Mouse (Mus musculus) lung, adult 2 months (tissue): ENCODE data around the gene Plxna1. TPM values are rescaled to one million over a fixed set of nuclear protein-coding genes. Genes with fewer than 3 reads are reported as not detected.

Experiments used
- DNase-seq: peaks from one replicate; pipeline ENCODE4 v3.0.0; 2022
- H3K4me1 ChIP-seq: fragments of 200-500 bp; 2 replicates; pipeline ENCODE4 v1.6.1; 2011; ENCODE audit warnings: low read length; ENCODE audit not compliant: control insufficient read depth, insufficient read depth
- H3K4me3 ChIP-seq: fragments of 200-500 bp; replicated peaks from 2 replicates; pipeline ENCODE3; 2011; ENCODE audit warnings: low read depth, mild to moderate bottlenecking, control low read depth, low read length; ENCODE audit errors: extremely low read depth
- CTCF ChIP-seq: fragments of 200-500 bp; IDR thresholded peaks from 2 replicates; pipeline ENCODE4 v1.5.1; 2011; ENCODE audit warnings: mild to moderate bottlenecking, low read length, control low read depth; ENCODE audit not compliant: insufficient read depth
- POLR2A ChIP-seq: fragments of 200-500 bp; IDR thresholded peaks from 2 replicates; pipeline ENCODE4 v1.6.1; 2011; ENCODE audit warnings: low read depth, mild to moderate bottlenecking, control low read depth, low read length, borderline replicate concordance; ENCODE audit errors: extremely low read depth
- WGBS: fragments of 180-500 bp; shearing (Covaris S2); methylation state at CpG from one replicate; pipeline ENCODE4 v1.1.7; 2018; 5-methylcytosine and 5-hydroxymethylcytosine counted together
- polyA plus RNA-seq: library from polyadenylated mRNA; depleted of rRNA; stranded (reverse); fragments of >200 nt; gene quantifications from 2 replicates; pipeline ENCODE4 v1.2.3, GENCODE M21; 2012

Plxna1 gene
- polyA plus RNA-seq, 1 experiment = 189 TPM

DNA sequence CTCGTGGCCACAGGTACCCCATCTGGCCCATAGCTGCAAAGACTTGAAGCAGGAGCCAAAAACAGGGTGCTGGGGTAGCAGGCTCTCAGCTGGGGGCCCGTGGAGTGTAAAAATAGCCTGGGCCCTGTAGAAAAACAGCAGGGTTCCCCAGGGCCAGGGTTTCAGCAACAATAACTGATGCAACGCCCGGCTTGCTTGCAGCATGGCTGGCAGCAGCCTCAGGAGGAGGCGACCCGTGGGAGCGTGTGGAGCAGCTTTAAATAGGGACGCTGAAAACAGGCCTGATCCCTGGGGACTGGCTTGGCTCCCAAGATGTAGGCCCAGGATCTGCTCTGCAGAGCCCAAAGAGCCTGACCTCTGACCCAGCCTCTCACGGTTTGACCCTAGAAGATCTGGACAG is 24.8 kb downstream of the Plxna1 start:
- 81% methylated on average over 9 of the region's 9 CpGs for WGBS
- Histone ChIP-seq H3K4me1 (peaks cover 2% of the 10 kb centered on the region; the same call in 1 of the 2 replicates), H3K4me3 (no peak overlapping the region)
- TF ChIP-seq CTCF (no peak), POLR2A (no peak)
- DNase-seq = no peak

DNA sequence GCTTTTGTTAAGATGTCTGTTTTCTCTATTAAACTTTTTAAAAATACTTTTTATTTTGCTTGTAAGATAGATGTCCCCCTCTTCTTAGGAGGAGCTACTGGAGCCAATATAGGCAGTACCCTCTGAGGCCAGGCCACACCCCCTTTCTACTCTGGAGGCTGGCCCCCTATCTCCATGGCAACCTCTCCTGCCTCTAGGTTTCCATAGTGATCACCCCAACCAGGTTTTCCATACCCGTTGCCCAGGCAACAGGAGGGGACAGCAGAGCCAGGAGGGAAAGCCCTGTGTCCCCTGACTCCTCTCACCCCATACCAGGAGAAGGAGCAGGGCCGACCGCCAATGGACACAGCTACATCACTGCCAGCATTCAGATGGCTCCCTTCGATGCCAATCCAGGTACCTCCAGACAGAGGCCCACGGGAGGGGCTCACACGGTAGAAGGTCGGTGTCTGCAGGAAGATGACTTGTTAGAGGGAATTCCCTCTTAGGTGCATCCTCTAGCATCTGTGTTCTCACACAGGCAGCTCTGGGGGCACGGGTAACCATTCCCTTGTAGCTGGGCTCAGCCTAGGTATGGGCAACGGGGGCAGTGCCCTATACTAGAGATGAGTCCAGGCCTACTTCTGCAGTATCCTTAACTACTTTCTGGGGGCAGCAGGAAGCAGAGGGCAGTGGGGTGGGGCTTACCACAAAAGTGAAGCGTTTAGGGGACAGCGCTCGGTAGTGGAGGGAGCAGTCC is 28.3 kb downstream of the Plxna1 start:
- no peak overlapping the region for H3K4me3 ChIP-seq
- no peak for DNase-seq
- TF ChIP-seq POLR2A (no peak), CTCF (no peak)
- peaks cover 2% of the 10 kb centered on the region; the same call in 1 of the 2 replicates for H3K4me1 ChIP-seq
- WGBS = 83% methylated on average over 12 of the region's 12 CpGs

DNA sequence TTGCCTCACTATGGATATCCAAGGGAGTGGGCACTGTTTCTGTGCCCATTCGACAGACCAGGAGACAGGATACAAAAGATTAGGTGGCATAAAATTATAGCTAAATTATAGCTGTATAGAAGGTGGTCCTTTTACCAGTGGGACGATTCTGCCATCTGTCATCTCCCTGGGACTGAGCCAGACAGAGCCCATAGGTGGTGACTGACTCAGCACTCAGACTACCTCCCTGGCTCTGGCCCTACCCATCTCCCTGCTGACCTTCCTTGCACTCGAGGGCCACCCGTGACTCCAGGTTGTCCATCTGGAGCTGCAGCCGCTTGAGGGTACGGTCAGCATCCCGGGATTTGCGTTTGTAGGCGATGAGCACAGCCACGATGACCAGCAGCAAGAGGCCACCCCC is 31.5 kb downstream of the Plxna1 start:
- 92% methylated on average over 10 of the region's 10 CpGs for WGBS
- TF ChIP-seq POLR2A (no peak), CTCF (no peak)
- no peak for DNase-seq
- Histone ChIP-seq H3K4me3 (no peak overlapping the region), H3K4me1 (no peaks in the 10 kb centered on the region)

DNA sequence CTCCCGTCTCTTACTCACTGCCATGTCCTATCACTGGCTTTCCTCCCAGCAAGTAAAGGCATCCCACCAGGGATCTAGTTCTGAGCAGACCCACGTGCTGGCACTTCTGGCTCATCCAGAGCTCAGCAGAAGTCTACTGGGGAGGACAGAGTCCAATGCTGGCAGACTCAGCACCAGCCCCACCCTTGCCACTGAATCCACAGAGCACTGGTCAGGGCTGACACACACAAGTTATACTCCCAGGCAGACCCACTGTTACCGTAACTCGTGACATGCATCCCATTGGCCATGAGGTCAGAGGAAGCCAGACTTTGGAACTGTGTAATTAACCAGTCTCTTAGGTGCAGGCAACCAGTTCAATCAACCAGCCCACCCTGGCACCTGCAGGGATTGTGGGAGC is 33.8 kb downstream of the Plxna1 start:
- 81% methylated on average over 4 of the region's 4 CpGs for WGBS
- Histone ChIP-seq H3K4me1 (no peaks in the 10 kb centered on the region), H3K4me3 (no peak overlapping the region)
- no peak for DNase-seq
- no peak for TF ChIP-seq CTCF
- TF ChIP-seq POLR2A = no peak

DNA sequence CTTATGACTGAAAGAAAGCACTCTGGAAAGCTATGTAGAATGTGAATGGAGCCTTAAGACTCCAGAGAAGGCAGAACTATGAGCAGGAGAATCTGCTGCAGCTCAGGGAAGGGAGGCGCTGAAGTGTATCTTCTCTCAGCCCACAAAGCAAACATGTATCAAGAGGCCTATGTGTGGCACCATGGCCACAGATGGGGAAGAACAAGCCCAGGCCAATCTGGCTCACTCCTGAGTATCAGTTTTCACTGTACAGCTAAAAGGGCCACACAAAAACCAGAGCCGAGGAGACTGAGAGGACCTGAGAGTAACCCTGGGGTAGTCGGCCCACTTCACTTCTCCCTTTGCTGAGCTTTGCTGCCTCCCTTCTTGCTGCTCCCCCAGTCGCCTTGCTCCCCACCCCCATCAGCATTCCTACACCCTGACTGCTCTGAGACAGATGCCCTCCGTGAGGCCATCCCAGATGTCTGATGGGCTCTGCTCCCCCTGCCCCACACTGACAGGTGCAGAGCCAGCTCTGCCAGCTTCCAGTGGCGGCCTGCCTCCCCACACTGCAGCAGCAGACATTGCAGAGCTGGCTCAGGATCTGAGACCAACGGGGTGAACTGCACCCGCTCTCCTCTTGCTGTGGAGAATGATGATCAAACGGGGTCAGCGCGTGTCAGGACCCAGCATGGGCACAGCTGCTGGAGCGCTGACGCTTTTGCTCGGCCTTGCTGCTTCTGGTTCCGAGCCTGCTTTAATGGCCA is 34.5 kb downstream of the Plxna1 start:
- WGBS = 66% methylated on average over 15 of the region's 15 CpGs
- Histone ChIP-seq H3K4me1 (peaks cover 5% of the 10 kb centered on the region; the same call in 1 of the 2 replicates), H3K4me3 (no peak overlapping the region)
- no peak for DNase-seq
- no peak for TF ChIP-seq POLR2A
- TF ChIP-seq CTCF = no peak

DNA sequence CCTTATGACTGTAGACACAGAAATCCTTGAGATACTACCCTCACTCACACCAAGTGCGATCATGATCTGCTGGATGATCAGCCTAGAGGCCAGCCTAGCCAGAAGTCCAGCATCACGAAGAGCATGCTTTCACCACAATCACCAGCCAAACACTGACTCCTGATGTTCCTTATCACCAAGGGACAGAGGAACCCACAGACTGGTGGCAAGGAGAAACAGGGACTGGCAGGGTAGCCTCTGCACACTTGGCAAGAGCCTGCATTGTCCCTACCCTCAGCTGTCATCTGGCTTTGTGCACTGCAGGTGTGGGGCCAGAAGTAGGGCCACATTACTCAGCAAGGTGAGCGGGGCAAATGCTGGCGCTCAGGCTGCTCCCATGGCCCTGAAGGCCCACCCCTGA is 37.6 kb downstream of the Plxna1 start:
- DNase-seq = no peak
- no peak for TF ChIP-seq POLR2A
- no peak for TF ChIP-seq CTCF
- no peak overlapping the region for H3K4me3 ChIP-seq
- H3K4me1 ChIP-seq = peaks cover 5% of the 10 kb centered on the region; the same call in 1 of the 2 replicates
- WGBS = 94% methylated on average over 4 of the region's 4 CpGs

DNA sequence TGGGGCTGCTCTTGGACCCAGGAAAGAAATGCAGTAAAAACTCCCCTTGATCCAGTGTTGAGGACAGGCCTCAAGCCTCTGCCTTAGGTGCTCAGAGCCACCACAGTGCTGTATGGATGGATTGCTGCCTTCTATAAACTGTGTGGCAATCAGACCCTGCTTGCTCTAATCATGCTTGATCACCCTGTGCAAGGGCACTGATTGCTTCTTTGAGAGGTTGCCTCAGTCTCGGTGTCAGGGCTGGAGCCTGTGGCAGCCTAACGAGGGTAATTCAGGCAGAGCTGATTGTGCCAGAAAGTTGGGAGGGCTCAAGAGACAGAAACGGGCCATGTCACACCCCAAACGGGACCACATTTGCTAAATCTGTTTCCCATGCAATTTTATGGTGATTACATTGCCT is 47.2 kb downstream of the Plxna1 start:
- no peak for DNase-seq
- H3K4me1 ChIP-seq = peaks cover 6% of the 10 kb centered on the region; the same call in 1 of the 2 replicates
- TF ChIP-seq CTCF (no peak), POLR2A (no peak)
- WGBS = 69% methylated on average over 4 of the region's 4 CpGs
- no peak overlapping the region for H3K4me3 ChIP-seq

DNA sequence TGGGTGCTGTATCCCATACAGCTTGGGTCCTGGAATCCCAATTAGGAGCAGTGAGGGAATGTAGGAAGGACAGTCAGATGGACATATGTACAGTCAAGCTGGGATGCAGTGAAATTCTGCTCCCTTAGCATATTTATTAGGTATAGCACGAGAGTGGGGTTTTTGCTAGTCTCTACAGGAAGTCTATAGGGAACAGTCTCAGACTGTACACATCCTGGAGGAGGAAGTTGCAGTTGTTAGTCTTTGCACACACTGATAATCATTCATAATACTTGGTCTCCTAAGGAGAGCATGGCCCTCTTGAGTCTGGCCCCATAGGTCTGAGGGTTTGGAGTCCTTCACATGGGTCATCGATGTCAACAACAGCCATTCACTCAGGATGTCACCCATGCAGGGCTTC is 50.9 kb downstream of the Plxna1 start:
- no peak for DNase-seq
- TF ChIP-seq CTCF (no peak), POLR2A (no peak)

DNA sequence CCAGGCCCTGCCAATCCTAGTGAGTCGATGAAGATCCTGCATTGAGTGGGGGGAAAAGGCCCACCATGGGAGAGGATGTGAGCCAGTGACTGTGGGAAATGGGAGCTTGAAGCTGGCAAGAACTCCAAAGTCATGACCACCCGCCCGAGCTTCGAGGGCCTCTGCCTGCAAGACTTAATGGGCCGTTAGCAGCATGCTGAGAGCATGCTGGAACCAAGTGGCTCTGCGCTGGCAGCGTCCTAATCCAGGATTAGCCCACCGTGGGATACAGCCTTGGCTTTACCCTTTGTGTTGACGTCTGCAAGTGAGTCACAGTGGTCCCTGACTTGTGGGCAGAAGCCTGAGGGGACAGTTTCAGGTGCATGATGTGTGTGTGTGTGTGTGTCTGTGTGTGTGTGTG is 52.2 kb downstream of the Plxna1 start:
- no peak for TF ChIP-seq CTCF
- TF ChIP-seq POLR2A = no peak
- 73% methylated on average over 9 of the region's 9 CpGs for WGBS
- Histone ChIP-seq H3K4me1 (peaks cover 8% of the 10 kb centered on the region; the same call in 1 of the 2 replicates), H3K4me3 (no peak overlapping the region)
- DNase-seq = no peak

More for the DNA sequence above, 50.9 kb downstream of the Plxna1 start:
- WGBS = 52% methylated on average over 2 of the region's 2 CpGs
- peaks cover 8% of the 10 kb centered on the region; the same call in 1 of the 2 replicates for H3K4me1 ChIP-seq
- no peak overlapping the region for H3K4me3 ChIP-seq

DNA sequence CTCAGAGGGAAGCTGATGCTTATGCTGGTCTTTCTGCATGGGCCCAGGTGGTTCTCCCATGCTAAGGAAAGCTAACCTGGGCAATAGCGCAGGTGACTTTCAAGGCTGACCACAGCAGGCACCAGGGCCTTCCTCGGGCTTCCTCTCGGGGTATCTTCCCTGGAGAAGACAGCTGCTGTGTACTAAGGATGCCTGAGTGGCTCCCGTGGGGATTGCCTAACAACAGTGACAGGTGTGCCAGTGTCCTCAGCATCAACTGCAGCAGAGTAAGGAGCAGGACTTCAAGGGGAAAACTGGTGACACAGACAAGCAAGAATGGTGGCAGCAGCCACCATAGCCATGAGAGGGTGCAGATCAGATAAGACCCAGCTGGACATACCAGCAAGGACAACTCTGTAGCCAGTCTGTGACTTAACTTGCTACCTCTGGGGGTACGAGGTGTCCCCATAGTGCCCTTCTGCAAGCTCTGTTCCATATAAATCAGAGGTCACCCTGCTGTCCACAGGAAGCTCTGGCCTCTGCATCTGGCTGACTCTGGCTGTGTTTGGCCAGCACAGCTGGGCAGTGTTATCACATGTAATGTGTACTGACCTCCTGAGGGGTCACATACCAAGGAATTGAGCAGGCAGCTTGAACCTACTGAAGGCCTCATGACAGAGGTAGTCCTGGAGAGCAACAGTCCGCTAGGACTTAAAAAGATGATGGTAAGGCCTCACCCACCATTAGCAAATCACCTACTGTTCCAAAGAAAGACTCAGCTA is 54.0 kb downstream of the Plxna1 start:
- Histone ChIP-seq H3K4me3 (no peak overlapping the region), H3K4me1 (peaks cover 8% of the 10 kb centered on the region; the same call in 1 of the 2 replicates)
- no peak for DNase-seq
- 59% methylated on average over 6 of the region's 6 CpGs for WGBS
- no peak for TF ChIP-seq CTCF
- no peak for TF ChIP-seq POLR2A
